Mouse (Mus musculus): ENCODE data around the gene Rnf180. TPM values are rescaled to one million over a fixed set of nuclear protein-coding genes. Genes with fewer than 3 reads are reported as not detected.
A peak's percentile ranks its signal among the peaks of the same experiment; 100 is the strongest.
"Not testable (repeated sequence)": the region's sequence is repeated elsewhere in the genome, so short reads cannot be mapped to it uniquely, and the experiment has no call there.

Gene Rnf180
- polyA plus RNA-seq (2011; ENCODE audit: insufficient read length, low read depth, missing spikeins) = 0.50 and 1.3 TPM in 2 replicates

- TF ChIP-seq CTCF (IDR thresholded peaks at IDR 0.05; ENCODE audit: borderline replicate concordance, insufficient read depth, low read length) (no peak), POLR2A (IDR thresholded peaks at IDR 0.05; ENCODE audit: low read depth, low read length) (no peak)
- Histone ChIP-seq H3K27ac (ENCODE audit: insufficient read depth, low read length) (no peak within 1 kb of the TSS), H3K4me1 (ENCODE audit: control insufficient read depth, insufficient read depth, low read length) (no peaks in the 10 kb centered on the region; the same call in 1 of the 2 replicates), H3K4me3 (ENCODE audit: insufficient read depth, low read length) (peak within 1 kb of the TSS; percentile 32)
These were observed at the start of gene Rnf180 for GRCm38 (mm10) chr13:105294715-105295114. TSS of gene Rnf180 (minus strand) at chr13:105294815.

GRCm38 (mm10) chr13:105331199-105331968 is 36.8 kb upstream of the Rnf180 start:
- H3K4me1 ChIP-seq (ENCODE audit: control insufficient read depth, insufficient read depth, low read length) = no peaks in the 10 kb centered on the region
- H3K4me3 ChIP-seq (ENCODE audit: insufficient read depth, low read length) = no peak overlapping the region
- H3K27ac ChIP-seq (ENCODE audit: insufficient read depth, low read length) = no peak overlapping the region
- no peak for TF ChIP-seq CTCF (IDR thresholded peaks at IDR 0.05; ENCODE audit: borderline replicate concordance, insufficient read depth, low read length)
- TF ChIP-seq POLR2A (IDR thresholded peaks at IDR 0.05; ENCODE audit: low read depth, low read length) = no peak

- no peak overlapping the region for H3K27ac ChIP-seq (ENCODE audit: insufficient read depth, low read length)
- H3K4me1 ChIP-seq (ENCODE audit: control insufficient read depth, insufficient read depth, low read length) = no peaks in the 10 kb centered on the region
- TF ChIP-seq POLR2A (IDR thresholded peaks at IDR 0.05; ENCODE audit: low read depth, low read length) (no peak), CTCF (IDR thresholded peaks at IDR 0.05; ENCODE audit: borderline replicate concordance, insufficient read depth, low read length) (no peak)
- H3K4me3 ChIP-seq (ENCODE audit: insufficient read depth, low read length) = no peak overlapping the region
These were observed 32.3 kb upstream of the Rnf180 start for GRCm38 (mm10) chr13:105326946-105327345.

GRCm38 (mm10) chr13:105316926-105317325 is 22.3 kb upstream of the Rnf180 start:
- no peak overlapping the region for H3K4me3 ChIP-seq (ENCODE audit: insufficient read depth, low read length)
- TF ChIP-seq CTCF (IDR thresholded peaks at IDR 0.05; ENCODE audit: borderline replicate concordance, insufficient read depth, low read length) (no peak), POLR2A (IDR thresholded peaks at IDR 0.05; ENCODE audit: low read depth, low read length) (no peak)
- no peak overlapping the region for H3K27ac ChIP-seq (ENCODE audit: insufficient read depth, low read length)
- no peaks in the 10 kb centered on the region for H3K4me1 ChIP-seq (ENCODE audit: control insufficient read depth, insufficient read depth, low read length)

- no peaks in the 10 kb centered on the region for H3K4me1 ChIP-seq (ENCODE audit: control insufficient read depth, insufficient read depth, low read length)
- H3K27ac ChIP-seq (ENCODE audit: insufficient read depth, low read length) = no peak overlapping the region
- no peak overlapping the region for H3K4me3 ChIP-seq (ENCODE audit: insufficient read depth, low read length)
- TF ChIP-seq CTCF (IDR thresholded peaks at IDR 0.05; ENCODE audit: borderline replicate concordance, insufficient read depth, low read length) (no peak), POLR2A (IDR thresholded peaks at IDR 0.05; ENCODE audit: low read depth, low read length) (no peak)
These were observed 21.4 kb upstream of the Rnf180 start for GRCm38 (mm10) chr13:105316009-105316408.

GRCm38 (mm10) chr13:105312763-105313162 is 18.1 kb upstream of the Rnf180 start:
- Histone ChIP-seq H3K4me3 (ENCODE audit: insufficient read depth, low read length) (no peak overlapping the region), H3K4me1 (ENCODE audit: control insufficient read depth, insufficient read depth, low read length) (no peaks in the 10 kb centered on the region), H3K27ac (ENCODE audit: insufficient read depth, low read length) (no peak overlapping the region)
- TF ChIP-seq POLR2A (IDR thresholded peaks at IDR 0.05; ENCODE audit: low read depth, low read length) (no peak), CTCF (IDR thresholded peaks at IDR 0.05; ENCODE audit: borderline replicate concordance, insufficient read depth, low read length) (no peak)

GRCm38 (mm10) chr13:105310562-105310961 is 15.9 kb upstream of the Rnf180 start:
- H3K27ac ChIP-seq (ENCODE audit: insufficient read depth, low read length); H3K4me1 ChIP-seq (ENCODE audit: control insufficient read depth, insufficient read depth, low read length); H3K4me3 ChIP-seq (ENCODE audit: insufficient read depth, low read length): not testable (repeated sequence)

GRCm38 (mm10) chr13:105305513-105305912 is 10.9 kb upstream of the Rnf180 start:
- H3K4me3 ChIP-seq (ENCODE audit: insufficient read depth, low read length) = no peak overlapping the region
- no peak for TF ChIP-seq POLR2A (IDR thresholded peaks at IDR 0.05; ENCODE audit: low read depth, low read length)
- no peak for TF ChIP-seq CTCF (IDR thresholded peaks at IDR 0.05; ENCODE audit: borderline replicate concordance, insufficient read depth, low read length)
- H3K4me1 ChIP-seq (ENCODE audit: control insufficient read depth, insufficient read depth, low read length) = no peaks in the 10 kb centered on the region
- no peak overlapping the region for H3K27ac ChIP-seq (ENCODE audit: insufficient read depth, low read length)

GRCm38 (mm10) chr13:105304054-105304453 is 9.4 kb upstream of the Rnf180 start:
- Histone ChIP-seq H3K27ac (ENCODE audit: insufficient read depth, low read length) (no peak overlapping the region), H3K4me3 (ENCODE audit: insufficient read depth, low read length) (no peak overlapping the region), H3K4me1 (ENCODE audit: control insufficient read depth, insufficient read depth, low read length) (no peaks in the 10 kb centered on the region)
- TF ChIP-seq POLR2A (IDR thresholded peaks at IDR 0.05; ENCODE audit: low read depth, low read length) = no peak
- no peak for TF ChIP-seq CTCF (IDR thresholded peaks at IDR 0.05; ENCODE audit: borderline replicate concordance, insufficient read depth, low read length)

GRCm38 (mm10) chr13:105300009-105300346 is 5.4 kb upstream of the Rnf180 start:
- Histone ChIP-seq H3K4me1 (ENCODE audit: control insufficient read depth, insufficient read depth, low read length) (no peaks in the 10 kb centered on the region), H3K27ac (ENCODE audit: insufficient read depth, low read length) (no peak overlapping the region), H3K4me3 (ENCODE audit: insufficient read depth, low read length) (no peak overlapping the region)
- TF ChIP-seq POLR2A (IDR thresholded peaks at IDR 0.05; ENCODE audit: low read depth, low read length) = no peak
- TF ChIP-seq CTCF (IDR thresholded peaks at IDR 0.05; ENCODE audit: borderline replicate concordance, insufficient read depth, low read length) = no peak
